Mouse (Mus musculus) C2C12 (cell line): Measurements from ENCODE around the gene Mark3.

ENCODE experiments used
- CEBPB ChIP-seq: IDR thresholded peaks from one replicate; pipeline ENCODE4 v1.6.1; 2011; ENCODE audit warnings: low read depth, mild to moderate bottlenecking, control low read depth, moderate library complexity
- CTCF ChIP-seq: IDR thresholded peaks from one replicate; pipeline ENCODE4 v1.5.1; 2011; ENCODE audit not compliant: control insufficient read depth, insufficient read depth, insufficient read length
- MAX ChIP-seq: IDR thresholded peaks from one replicate; pipeline ENCODE4 v1.6.1; 2011; ENCODE audit warnings: mild to moderate bottlenecking, control low read depth
- USF1 ChIP-seq: IDR thresholded peaks from one replicate; pipeline ENCODE4 v1.6.1; 2011; ENCODE audit warnings: low read depth, mild to moderate bottlenecking, control low read depth, moderate library complexity

- TF ChIP-seq USF1 (no peak), MAX (no peak), CTCF (no peak), CEBPB (no peak)
Observed at GRCm38 (mm10) chr12:111694271-111694781, 120.0 kb downstream of the Mark3 start.
